ENCODE assay signal across 24 mouse cellular contexts in genomic region chr12:44979316-44979848, GRCm38 (mm10).
DNase-seq lines count a peak whose midpoint lies in the region; ATAC-seq lines count a peak whose summit lies in the region.
"Had no signal": no experiment of that assay in that cellular context is flagged by ENCODE, and none has a peak within 500 bp of the region (broad histone marks: within the 10 kb centered on the region; RNA-seq: fewer than 3 reads in every experiment).

No protein-coding gene starts in this region.

- no peaks in the 10 kb centered on the region for H3K9me3 ChIP-seq in forebrain, embryonic 13.5 days (replicated peaks)
- no peaks in the 10 kb centered on the region for H3K9me3 ChIP-seq in forebrain, embryonic 12.5 days
- no peaks in the 10 kb centered on the region for H3K9me3 ChIP-seq in heart, embryonic 14.5 days (ENCODE audit: control insufficient read depth, low read length)
- H3K9me3 ChIP-seq in midbrain, embryonic 14.5 days (ENCODE audit: control insufficient read depth, low read length) = no peaks in the 10 kb centered on the region
- no peaks in the 10 kb centered on the region for H3K9me3 ChIP-seq in midbrain, embryonic 13.5 days
- H3K9me3 ChIP-seq: hindbrain, embryonic 15.5 days; limb, embryonic 12.5 days; liver, embryonic 12.5 days; midbrain, embryonic 12.5 days; stomach, embryonic 15.5 days had no signal

- H3K27ac ChIP-seq in forebrain, embryonic 13.5 days = no peak overlapping the region
- no peak overlapping the region for H3K27ac ChIP-seq in forebrain, embryonic 12.5 days
- H3K27ac ChIP-seq in heart, embryonic 14.5 days (replicated peaks in 1 of 2; ENCODE audit: control insufficient read depth in 1 of 2, insufficient read depth in 1 of 2, low read depth in 2 of 2, low read length in 2 of 2) = peak overlapping the region in 1 of 2 experiments; percentile 84; a peak in 3 of 4 replicates
- no peak overlapping the region for H3K27ac ChIP-seq in midbrain, embryonic 14.5 days (replicated peaks; ENCODE audit: low read depth, low read length)
- H3K27ac ChIP-seq in midbrain, embryonic 13.5 days = no peak overlapping the region
- H3K27ac ChIP-seq: hindbrain, embryonic 15.5 days; limb, embryonic 12.5 days; liver, embryonic 12.5 days; midbrain, embryonic 12.5 days; stomach, embryonic 15.5 days had no signal

- H3K36me3 ChIP-seq in forebrain, embryonic 13.5 days (ENCODE audit: poor library complexity, severe bottlenecking) = no peaks in the 10 kb centered on the region
- H3K36me3 ChIP-seq in forebrain, embryonic 12.5 days (replicated peaks) = no peaks in the 10 kb centered on the region
- no peaks in the 10 kb centered on the region for H3K36me3 ChIP-seq in heart, embryonic 14.5 days (ENCODE audit: control insufficient read depth, insufficient read depth, low read length)
- H3K36me3 ChIP-seq in midbrain, embryonic 14.5 days (ENCODE audit: control insufficient read depth, insufficient read depth, low read length) = no peaks in the 10 kb centered on the region
- H3K36me3 ChIP-seq in midbrain, embryonic 13.5 days = no peaks in the 10 kb centered on the region
- H3K36me3 ChIP-seq: hindbrain, embryonic 15.5 days; limb, embryonic 12.5 days; liver, embryonic 12.5 days; midbrain, embryonic 12.5 days; stomach, embryonic 15.5 days had no signal

- peak; percentile 67 for ATAC-seq in forebrain, embryonic 13.5 days
- no peak for ATAC-seq in forebrain, embryonic 12.5 days (ENCODE audit: low FRiP score)
- no peak for ATAC-seq in heart, embryonic 14.5 days (ENCODE audit: insufficient number of reproducible peaks, insufficient read depth, low FRiP score, low read depth)
- ATAC-seq in midbrain, embryonic 14.5 days (ENCODE audit: low FRiP score, low TSS enrichment) = no peak
- no peak for ATAC-seq in midbrain, embryonic 13.5 days
- ATAC-seq in erythroid progenitor cell, adult 5-6 weeks (replicated peaks; ENCODE audit: low FRiP score, poor library complexity, severe bottlenecking) = no peak
- ATAC-seq: activated CD4-positive, CD25-positive, alpha-beta regulatory T cell, adult 4 months; CD4-positive, CD25-positive, alpha-beta regulatory T cell, adult 4 months; intestine, postnatal 0 days; liver, embryonic 12.5 days had no signal

- H3K9ac ChIP-seq in forebrain, embryonic 13.5 days = no peak overlapping the region
- no peak overlapping the region for H3K9ac ChIP-seq in forebrain, embryonic 12.5 days
- H3K9ac ChIP-seq in heart, embryonic 14.5 days (ENCODE audit: low read length) = no peak overlapping the region
- H3K9ac ChIP-seq in midbrain, embryonic 14.5 days (replicated peaks; ENCODE audit: low read length) = no peak overlapping the region
- H3K9ac ChIP-seq in midbrain, embryonic 13.5 days (replicated peaks) = no peak overlapping the region
- H3K9ac ChIP-seq: hindbrain, embryonic 15.5 days; limb, embryonic 12.5 days; liver, embryonic 12.5 days; lung, embryonic 14.5 days; midbrain, embryonic 12.5 days; stomach, embryonic 15.5 days had no signal

- WGBS in forebrain, embryonic 13.5 days = 62% methylated on average over 5 of the region's 5 CpGs
- WGBS in forebrain, embryonic 12.5 days = 60% methylated on average over 5 of the region's 5 CpGs
- WGBS in heart, embryonic 14.5 days = 28% methylated on average over 5 of the region's 5 CpGs
- WGBS in midbrain, embryonic 14.5 days = 64% methylated on average over 5 of the region's 5 CpGs
- WGBS in midbrain, embryonic 13.5 days = 66% methylated on average over 5 of the region's 5 CpGs

- H3K27me3 ChIP-seq in forebrain, embryonic 13.5 days = no peaks in the 10 kb centered on the region
- no peaks in the 10 kb centered on the region for H3K27me3 ChIP-seq in forebrain, embryonic 12.5 days
- H3K27me3 ChIP-seq in heart, embryonic 14.5 days (ENCODE audit: control insufficient read depth, insufficient read depth, low read length) = no peaks in the 10 kb centered on the region
- no peaks in the 10 kb centered on the region for H3K27me3 ChIP-seq in midbrain, embryonic 14.5 days (ENCODE audit: control insufficient read depth, insufficient read depth, low read length)
- H3K27me3 ChIP-seq in midbrain, embryonic 13.5 days = no peaks in the 10 kb centered on the region
- H3K27me3 ChIP-seq: hindbrain, embryonic 15.5 days; limb, embryonic 12.5 days; liver, embryonic 12.5 days; midbrain, embryonic 12.5 days; stomach, embryonic 15.5 days had no signal

- no peak overlapping the region for H3K4me3 ChIP-seq in forebrain, embryonic 13.5 days
- H3K4me3 ChIP-seq in forebrain, embryonic 12.5 days (replicated peaks) = no peak overlapping the region
- H3K4me3 ChIP-seq in heart, embryonic 14.5 days (ENCODE audit: control insufficient read depth in 1 of 2, insufficient read depth in 1 of 2, low read depth in 1 of 2, low read length in 2 of 2) = no peak overlapping the region
- no peak overlapping the region for H3K4me3 ChIP-seq in midbrain, embryonic 14.5 days (replicated peaks; ENCODE audit: low read depth, low read length)
- no peak overlapping the region for H3K4me3 ChIP-seq in midbrain, embryonic 13.5 days (replicated peaks)
- H3K4me3 ChIP-seq: hindbrain, embryonic 15.5 days; limb, embryonic 12.5 days; liver, embryonic 12.5 days; midbrain, embryonic 12.5 days; stomach, embryonic 15.5 days had no signal

- intact Hi-C loops in heart, postnatal 36 days (cut with DNase I) = no loop called here

- no peaks in the 10 kb centered on the region; the same call in 1 of the 2 replicates for H3K4me1 ChIP-seq in forebrain, embryonic 13.5 days
- 0 out of 2 replicates have a peak, but pooled peaks cover 4% of the 10 kb centered on the region for H3K4me1 ChIP-seq in forebrain, embryonic 12.5 days
- peaks cover 2 to 28% of the 10 kb centered on the region in 2 experiments for H3K4me1 ChIP-seq in heart, embryonic 14.5 days (ENCODE audit: control insufficient read depth in 2 of 2, insufficient read depth in 2 of 2, low read length in 2 of 2)
- no peaks in the 10 kb centered on the region for H3K4me1 ChIP-seq in midbrain, embryonic 14.5 days (ENCODE audit: control insufficient read depth, insufficient read depth, low read length)
- no peaks in the 10 kb centered on the region for H3K4me1 ChIP-seq in midbrain, embryonic 13.5 days (replicated peaks)
- H3K4me1 ChIP-seq: hindbrain, embryonic 15.5 days; limb, embryonic 12.5 days; liver, embryonic 12.5 days; stomach, embryonic 15.5 days had no signal

- H3K4me2 ChIP-seq in forebrain, embryonic 13.5 days = no peak overlapping the region
- no peak overlapping the region for H3K4me2 ChIP-seq in forebrain, embryonic 12.5 days
- H3K4me2 ChIP-seq in heart, embryonic 14.5 days (ENCODE audit: low read length) = peak overlapping the region; percentile 28
- no peak overlapping the region for H3K4me2 ChIP-seq in midbrain, embryonic 14.5 days (ENCODE audit: low read length)
- no peak overlapping the region for H3K4me2 ChIP-seq in midbrain, embryonic 13.5 days (replicated peaks)
- H3K4me2 ChIP-seq: hindbrain, embryonic 15.5 days; limb, embryonic 12.5 days; liver, embryonic 12.5 days; lung, embryonic 14.5 days; midbrain, embryonic 12.5 days; stomach, embryonic 15.5 days had no signal

- no peak for DNase-seq in heart, postnatal 36 days
- peak; percentile 14 for DNase-seq in midbrain, embryonic 14.5 days
- no peak for DNase-seq in kidney, adult 8-10 months
- DNase-seq: adrenal gland, postnatal 25 days; cerebellum, adult 18-20 months; cerebellum, postnatal 36 days; heart, adult 18-20 months; lung, postnatal 4 days; thymus, adult 18-20 months; thymus, postnatal 4 days had no signal
